Mouse (Mus musculus): ENCODE data around the gene Coq9.

DNA sequence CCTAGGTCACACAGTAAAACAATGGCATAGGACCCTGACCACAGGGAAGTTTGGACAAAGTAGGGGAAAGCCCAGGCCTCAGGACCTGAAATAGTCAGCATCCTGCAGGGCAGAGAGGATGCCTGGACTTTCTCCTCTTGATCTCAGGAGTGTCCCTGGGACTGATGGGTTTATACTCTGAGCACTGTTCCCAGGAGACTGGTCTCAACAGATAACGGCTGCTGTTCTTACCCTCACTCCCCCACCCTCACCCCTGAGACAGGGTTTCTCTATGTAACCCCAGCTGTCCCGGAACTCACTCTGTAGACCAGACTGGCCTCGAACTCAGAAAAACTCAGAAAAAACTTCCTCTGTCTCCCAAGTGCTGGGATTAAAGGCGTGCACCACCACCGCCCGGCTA, 29.7 kb upstream of the Coq9 start:
- TF ChIP-seq POLR2A (IDR thresholded peaks at IDR 0.05; ENCODE audit: control insufficient read depth in 1 of 2, insufficient read depth in 1 of 2, low read depth in 1 of 2, low read length in 2 of 2, poor library complexity in 1 of 2), result no peak
- no peak for TF ChIP-seq CTCF (IDR thresholded peaks at IDR 0.05 in 2 of 3, conservative IDR thresholded peaks at IDR 0.05 in 1 of 3; ENCODE audit: control insufficient read depth in 1 of 3, insufficient read depth in 1 of 3, low read depth in 2 of 3, low read length in 3 of 3, poor library complexity in 1 of 3, severe bottlenecking in 1 of 3)

Measured in MEL (cell line).